Mouse (Mus musculus) adrenal gland (tissue): ENCODE measurements around the gene Pitpnc1.

Source experiments
- intact Hi-C: fragments of 180-260 bp; cut with DNase I; formaldehyde crosslinking; loops from one replicate; pipeline ENCODE4 v1.15.1; 2025

The Pitpnc1 gene

DNA sequence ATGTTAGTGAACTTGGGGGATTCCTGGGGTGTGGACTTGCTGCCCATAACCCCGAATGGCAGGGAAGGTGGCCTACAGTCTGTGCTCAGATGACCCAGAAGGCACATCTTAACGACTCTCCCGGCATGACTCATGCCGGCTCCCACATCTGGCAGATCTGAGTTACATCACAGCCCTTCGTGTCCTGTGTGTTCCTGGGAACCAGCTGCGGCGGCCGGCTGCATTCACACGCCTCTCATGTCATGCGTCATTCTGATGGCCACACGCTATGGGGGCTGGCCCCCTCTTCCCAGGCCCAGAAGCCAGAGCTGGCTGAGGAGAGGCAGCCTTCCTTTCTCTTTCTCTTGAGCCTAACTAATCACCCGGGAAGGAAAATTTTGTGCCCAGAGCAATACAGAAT lies 94.2 kb downstream of the Pitpnc1 start:
- intact Hi-C loops: no loop called here

DNA sequence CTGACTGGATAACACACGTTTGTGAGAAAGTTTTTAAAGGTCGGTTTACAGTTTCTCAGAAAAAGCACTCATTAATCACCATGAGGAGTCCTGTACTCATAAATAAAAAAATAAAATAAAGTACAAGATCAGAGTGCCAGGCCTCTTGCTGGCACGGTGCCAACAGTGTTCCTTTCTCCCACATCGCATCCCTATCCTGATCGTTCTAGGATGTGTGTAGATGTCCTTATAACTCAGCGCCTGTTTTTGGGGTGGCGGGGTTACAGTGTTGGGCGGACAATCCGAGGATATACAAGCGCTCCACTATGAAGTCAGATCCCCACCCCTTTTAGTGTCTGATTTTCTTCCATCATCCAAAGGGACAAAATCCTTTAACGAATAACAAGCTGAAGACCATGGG lies 94.7 kb downstream of the Pitpnc1 start:
- intact Hi-C loops: no loop called here

DNA sequence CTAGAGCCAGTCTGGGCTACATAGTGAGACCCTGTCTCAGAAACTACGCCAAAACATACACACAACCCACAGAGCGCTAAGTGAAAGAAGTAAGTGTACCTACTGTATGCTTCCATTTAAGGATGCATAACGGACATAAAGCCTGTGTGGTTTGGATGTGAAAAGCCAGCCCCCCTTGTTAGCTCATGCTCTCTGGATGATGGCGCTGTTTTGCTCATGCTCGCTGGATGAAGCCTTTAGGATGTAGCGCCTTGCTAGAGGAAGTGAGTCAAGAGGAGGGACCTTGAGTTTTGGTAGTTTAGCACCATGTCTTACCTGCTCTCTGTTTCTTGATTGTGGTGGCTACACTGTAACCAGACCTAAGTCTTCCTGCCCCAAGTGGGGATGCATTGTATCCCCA lies 96.9 kb downstream of the Pitpnc1 start:
- intact Hi-C loops: no loop called here

DNA sequence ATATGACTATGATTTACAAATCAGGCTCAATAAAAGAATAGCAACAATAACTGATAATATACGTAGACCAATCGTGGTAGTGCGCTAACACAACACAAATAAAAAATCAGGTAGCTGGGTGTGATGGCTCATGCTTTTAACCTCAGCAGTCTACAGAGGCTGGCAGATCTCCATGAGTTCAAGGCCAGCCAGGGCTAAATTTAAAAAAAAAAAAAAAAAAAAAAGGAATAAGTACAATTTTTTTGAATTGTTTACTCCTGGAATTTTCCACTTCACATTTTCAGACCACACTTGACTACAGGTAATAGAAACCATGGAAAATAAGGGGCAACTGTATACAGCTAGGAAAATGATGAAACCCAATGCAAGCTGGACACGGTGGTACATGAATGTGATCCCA lies 97.3 kb downstream of the Pitpnc1 start:
- intact Hi-C loops: no loop called here

DNA sequence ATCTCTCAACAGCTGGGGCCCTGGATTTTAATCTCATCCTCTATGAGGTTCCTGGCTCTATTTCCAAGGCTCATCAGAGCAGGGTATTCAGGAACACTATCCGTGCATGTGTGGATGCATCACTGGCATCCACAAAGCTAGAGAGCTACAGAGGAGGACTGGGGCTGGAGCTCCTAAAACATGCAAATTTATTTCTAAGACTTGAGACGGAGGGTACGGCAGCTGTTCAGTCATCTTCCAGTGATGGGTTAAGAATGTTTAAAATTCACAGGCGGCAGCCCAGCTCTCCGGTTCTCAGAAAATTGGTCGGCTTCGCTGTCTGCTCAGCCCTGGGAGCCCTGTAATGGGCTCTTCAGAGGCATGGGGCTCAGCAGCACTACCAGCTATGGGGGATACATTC lies 97.8 kb downstream of the Pitpnc1 start:
- intact Hi-C loops: no loop called here

DNA sequence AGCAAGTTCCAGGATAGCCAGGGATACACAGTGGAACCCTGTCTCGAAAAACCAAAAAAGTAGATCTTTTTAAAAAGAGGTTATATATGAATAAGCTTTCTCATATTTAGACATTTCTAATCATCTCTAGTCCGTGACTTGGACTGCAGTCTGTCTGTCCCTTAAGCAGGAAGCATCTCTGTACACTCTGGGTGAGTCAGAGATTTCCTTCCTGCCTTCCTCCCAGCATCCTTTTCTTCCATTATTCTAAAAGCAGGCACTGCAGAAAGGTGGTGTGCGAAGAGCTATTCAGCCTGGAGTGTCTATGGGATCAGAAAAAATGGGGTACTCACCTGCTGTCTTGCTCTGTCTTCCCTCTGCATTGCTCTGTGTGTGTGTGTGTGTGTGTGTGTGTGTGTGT lies 100.0 kb downstream of the Pitpnc1 start:
- intact Hi-C loops: no loop called here

DNA sequence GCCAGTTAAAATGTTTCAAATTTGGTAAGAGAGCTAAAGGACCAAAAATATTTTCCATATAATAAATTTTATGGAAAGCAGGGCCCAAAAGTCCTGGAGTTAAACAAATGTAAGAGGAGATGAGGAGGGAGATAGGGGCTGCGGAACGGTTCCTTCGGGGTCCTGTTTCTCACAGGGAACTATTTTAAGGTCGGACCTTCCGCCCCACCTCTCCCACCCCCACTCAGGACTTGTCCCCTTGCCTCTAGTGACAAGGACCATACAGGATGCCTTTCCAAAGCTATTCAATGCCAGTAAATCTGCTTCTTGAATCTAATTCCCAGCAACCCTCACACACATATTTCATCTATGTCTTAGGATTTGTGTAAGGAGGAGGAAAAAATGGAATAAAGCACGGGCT lies 100.8 kb downstream of the Pitpnc1 start:
- intact Hi-C loops: no loop called here

DNA sequence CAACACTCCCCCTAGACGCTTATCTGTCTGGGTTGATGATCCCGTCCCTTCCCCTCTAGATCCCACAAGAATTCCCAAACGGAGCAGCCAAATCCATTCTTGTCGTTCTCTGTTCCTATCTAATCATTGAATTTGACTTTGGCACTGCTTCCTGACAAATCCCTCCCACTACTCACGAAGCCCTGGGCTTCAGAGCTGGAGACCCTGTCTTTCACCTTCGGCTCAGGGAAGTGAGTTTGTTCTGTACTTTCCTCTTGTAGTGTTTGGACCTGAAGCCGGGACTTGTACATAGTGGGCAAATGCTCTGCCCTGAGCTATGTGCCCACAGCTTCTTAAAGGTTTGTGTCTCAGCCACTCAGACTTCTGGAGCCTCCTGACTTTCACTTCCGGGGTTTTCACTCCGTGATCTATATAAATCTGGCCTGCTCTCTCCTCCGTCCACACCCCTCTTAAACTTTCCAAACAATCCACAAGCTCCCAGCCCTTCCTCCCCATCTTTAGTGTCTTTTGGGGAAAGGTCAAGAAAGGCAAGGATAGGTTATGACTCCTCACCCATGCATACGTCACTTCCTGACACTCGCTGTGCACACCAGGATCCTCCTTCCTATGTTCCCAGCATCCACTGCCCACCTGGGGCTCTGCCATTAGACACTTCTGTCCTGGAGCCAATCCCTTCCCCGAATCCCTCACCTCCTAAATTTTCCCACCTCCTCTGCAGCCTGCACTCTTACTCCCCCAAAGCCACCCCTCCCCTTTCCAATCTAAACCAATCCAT lies 104.4 kb downstream of the Pitpnc1 start:
- intact Hi-C loops: no loop called here

DNA sequence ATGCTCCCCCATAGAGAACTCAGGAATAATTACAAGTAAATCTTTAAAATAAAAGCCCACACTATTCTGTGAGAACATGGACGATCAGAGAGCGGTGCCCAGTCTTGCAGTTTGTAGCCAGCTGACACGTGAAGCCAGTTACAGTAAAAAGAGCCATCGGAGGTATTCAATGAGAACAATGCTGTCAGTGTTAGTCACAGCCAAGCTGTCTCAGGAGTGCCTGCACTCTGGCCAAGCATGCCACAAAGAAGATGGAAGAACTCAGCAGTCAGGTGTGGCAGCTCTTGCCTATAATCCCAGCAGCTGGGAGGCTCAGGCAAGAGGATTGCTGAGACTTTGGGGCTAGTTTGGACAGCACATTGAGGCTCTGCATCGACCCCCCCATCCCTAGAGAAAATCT lies 111.8 kb downstream of the Pitpnc1 start:
- intact Hi-C loops: no loop called here

DNA sequence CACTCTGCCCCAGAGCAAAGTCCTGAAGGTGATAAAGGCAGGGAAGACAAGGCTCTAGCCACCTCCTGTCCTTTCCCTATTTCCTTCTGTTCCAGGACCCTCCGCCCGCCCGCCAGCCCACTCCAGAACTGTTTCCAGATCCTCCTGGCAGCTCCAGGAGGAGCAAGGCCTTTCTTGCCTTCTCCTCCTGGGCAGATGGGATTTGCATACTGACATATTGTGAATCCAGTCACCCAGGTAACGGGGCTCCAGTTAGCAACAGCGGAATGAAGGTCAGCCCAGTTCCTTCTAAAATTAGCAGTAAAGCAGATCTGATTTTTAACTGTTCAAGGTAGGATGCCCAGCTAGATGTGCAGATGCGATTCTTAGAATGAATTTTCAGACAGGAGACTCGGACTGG lies 114.3 kb downstream of the Pitpnc1 start:
- intact Hi-C loops: no loop called here

DNA sequence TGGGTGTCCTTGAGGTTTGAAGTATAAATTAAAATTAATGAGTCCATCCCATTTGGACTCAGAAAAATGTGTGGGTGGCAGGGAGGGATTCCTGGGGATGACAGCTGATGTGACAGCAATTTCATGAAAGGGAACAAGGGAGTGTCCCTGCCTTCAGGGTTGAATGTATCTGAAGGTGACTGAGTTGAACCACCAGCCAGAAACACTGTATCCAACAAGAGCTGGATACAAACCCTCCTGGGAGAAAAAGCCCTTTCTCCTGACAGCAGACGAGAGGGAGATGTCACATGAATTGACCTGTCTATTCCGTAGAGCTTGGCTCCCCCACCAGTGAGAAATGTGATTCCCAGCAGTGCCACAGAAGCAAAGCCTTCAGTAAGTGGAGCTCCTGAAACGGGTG lies 115.0 kb downstream of the Pitpnc1 start:
- intact Hi-C loops: no loop called here

DNA sequence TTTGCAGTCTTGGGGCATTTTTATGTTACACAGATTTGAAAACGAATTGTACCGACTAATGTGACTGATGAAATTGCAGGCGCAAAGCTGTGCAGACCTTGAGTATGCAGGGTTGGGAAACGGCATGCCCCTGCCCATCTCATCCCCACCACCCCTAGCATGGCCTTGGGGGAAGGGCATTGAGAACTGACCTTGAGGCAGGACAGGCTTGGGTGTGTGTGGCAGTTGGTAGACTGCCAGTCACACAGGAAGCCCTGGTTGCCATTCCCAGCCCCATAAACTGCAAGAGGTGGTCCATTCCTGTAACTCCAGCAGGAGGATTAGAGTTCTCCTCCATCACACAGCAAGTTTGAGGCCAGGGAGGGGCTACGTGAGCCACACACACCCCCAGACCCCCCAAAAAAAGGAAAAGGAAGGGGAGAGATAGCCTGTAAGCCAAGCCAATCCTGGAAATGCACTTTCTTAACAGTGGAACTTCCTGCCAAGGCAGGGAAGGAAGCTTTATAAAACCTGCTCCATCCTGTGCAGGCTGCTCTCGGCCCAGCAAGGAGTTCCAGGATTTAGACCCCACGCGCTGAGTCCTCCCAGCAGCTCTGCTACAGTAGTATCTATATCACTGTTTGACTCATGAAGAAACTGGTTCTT lies 115.9 kb downstream of the Pitpnc1 start:
- intact Hi-C loops: no loop called here

DNA sequence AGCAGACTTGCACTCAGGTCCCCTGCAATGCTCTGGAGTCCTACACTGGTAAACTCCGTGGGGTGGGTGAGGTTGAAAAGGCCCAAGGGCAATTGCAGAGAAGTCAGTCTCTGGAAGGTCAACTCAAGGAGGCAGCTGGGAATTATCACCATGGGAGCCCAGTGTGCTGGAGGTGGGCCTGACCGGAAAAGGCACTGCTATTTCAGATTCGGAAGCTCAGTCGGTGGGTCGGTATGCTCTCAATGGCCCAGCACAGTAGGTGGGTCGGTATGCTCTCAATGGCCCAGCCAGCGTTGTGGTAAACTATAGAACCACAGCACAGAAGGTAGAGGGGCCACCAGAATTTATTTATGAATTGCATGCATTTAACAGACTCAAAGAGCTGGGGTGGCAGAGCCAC lies 117.9 kb downstream of the Pitpnc1 start:
- intact Hi-C loops: no loop called here

DNA sequence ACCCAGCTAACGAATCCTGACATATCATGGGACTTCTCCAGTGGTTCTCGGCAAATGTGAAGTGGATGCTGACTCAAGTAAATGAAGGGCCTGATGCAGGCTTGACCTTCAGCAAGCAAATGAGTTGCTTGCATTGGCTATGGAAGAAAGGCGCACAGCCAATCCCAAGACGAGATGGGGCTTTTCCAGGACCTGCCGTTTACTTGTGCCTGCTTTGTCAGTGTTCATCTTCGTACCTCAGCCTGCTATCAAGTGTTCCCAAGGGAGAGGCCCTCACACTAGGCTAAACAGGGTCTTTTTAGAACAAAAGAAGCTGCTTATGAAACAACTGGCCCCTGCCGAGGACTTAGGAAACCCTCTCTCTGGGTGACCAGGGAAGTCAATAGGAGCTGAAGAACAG lies 120.7 kb downstream of the Pitpnc1 start:
- intact Hi-C loops: no loop called here

DNA sequence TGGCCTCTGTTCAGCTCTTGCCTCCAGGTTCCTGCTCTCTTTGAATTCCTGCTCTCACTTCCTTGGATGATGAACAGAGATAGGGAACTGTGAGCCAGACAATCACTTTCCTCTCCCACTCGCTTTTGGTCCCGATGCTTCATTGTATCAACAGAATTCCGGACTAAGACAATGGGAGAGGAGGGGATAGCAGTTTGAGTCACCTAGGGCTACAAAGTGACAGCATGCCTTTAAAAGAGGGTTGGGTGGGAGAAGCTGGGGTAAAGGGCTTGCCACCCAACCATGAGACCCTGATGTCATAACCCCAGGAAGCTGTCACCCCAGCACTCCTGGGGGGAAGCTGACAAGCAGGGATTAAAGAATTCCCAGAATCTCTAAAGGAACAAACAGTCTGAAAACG lies 127.5 kb downstream of the Pitpnc1 start:
- intact Hi-C loops: no loop called here

DNA sequence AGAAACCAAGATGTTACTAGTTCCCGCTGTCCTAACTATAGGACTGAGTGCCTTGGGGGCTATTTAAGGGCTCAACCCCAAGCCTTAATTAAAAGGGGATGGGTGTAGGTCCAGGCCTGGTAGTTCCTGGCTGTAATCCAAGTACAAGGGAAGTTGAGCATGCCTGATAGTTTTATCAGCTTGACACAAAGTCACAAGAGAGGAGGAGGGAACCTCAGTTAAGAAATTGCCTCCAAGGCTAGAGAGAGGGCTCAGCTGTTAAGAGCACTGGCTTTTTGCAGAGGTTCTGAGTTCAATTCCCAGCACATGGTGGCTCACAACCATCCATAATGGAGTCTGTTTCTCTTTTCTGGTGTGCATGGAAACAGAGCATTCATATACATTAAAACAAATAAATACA lies 128.1 kb downstream of the Pitpnc1 start:
- intact Hi-C loops: no loop called here

DNA sequence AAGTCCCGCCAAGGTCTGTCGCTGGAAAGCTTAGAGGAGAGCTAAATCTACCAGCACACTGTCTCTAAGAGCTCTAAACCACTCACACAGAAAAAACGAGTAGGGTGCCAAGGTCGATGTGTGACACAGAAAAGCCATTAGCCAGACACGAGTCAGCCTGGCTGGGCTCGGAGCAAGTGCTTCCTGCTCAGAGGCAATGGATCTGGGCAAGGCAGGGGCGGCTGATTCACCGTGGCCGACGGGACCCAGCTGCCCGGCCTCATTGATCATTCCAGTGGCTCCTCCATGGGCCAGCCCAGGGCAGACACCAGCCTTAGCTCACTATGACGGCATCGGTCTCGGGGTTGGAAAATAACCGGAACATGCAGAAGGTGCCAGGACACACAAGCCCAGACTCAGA lies 129.2 kb downstream of the Pitpnc1 start:
- intact Hi-C loops: no loop called here

DNA sequence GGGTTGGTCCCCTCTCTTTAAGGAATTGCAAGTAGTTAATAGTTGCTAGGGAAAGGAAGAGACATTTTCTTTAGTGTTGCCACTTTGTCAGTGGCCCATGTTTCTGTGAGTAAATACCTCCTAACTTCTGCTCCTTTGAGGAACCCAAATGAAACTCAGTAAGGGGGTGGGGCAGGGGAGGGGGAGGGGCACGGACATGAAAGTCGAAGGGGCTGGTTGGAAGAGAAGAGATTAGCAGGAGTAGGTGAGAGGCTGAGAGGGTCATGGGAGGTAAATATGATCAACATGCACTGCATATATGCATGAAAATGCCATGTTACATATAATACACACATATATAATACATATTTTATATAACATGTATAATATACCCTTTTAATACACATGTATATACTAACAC lies 129.7 kb downstream of the Pitpnc1 start:
- intact Hi-C loops: no loop called here

DNA sequence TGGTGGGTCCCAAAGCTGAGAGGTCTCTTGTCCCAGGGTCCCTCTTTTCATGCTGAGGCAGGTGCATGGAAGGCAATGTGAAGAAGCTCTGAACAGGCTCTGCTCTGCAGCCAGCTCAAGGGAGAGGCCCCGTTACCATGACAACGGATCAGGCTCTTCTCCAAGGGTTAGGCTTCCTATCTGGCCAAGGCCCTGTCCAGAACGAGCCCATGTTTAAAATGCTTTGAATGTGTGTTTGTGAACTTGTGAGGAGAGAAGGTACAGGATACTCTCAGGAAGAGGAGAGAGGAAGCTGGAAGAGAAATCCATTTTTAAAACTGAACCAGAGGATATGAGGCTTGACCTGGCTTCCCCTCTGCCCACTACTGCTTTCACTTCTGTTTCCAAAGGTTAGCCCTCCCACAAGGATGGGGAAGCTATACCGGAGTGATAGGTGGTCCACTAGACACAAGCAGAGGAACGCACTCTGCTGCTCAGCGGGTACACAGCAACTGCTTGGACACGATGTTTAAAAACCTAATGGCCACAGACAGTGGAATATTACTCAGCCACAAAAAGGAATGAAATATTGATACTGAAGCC lies 131.2 kb downstream of the Pitpnc1 start:
- intact Hi-C loops: loop anchor here (5.0 kb wide), 1 partner anchor 43 kb away; no protein-coding TSS in a partner anchor

DNA sequence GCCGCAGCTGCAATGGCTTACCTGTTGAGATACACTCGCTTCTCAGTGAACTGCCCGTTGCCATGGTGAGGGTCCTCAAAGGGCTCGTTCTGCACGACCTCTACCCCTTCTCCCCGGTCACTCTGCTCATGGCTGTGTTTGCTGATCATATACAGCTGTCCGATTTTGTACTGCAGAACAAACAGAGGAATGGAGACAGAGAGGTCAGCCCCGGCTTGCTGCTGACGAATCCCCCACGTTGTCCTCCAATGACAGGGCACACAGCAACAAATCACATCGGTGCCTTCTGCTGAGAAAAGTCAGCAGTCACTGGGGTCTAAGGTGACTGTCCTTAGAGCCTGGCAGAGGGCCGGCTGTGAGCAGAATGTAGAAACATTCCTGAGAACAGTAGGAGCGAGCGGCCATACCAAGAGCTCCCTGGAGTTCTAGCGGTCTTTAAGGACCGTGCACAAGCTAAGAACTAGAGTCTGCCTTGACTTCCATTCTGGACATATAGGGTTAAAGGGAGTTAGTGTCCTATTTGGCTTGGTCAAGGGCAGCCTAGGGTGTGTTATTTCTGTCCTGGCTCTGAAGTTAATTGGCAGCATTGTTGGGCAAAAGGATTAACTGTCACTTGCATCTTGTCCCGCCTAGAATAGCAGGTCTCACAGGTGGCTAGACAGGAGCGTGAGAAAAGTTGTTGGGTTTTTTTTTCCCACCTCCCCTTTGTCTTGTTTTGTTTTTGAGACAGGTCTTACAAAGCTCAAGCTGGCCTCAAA lies 132.9 kb downstream of the Pitpnc1 start:
- intact Hi-C loops: loop anchor here (5.0 kb wide), 1 partner anchor 45 kb away; no protein-coding TSS in a partner anchor

DNA sequence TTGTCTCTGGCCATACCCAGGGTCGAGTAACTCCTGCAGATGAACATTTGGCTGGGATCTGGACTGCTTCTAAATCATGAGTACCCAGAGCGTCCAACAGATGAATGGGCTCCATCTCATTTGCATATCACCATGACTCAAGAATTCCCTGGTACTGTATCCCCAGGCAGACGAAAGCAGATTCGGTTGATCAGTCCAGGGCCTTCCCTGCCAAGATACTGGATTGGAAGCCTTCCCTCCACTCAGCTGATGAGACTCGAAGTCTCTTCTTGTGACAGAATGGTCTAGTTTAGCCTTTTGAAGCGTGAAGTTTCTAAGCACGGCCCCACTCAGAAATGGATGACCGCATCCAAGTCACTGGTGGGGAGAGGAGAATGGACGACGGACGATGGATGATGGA lies 134.7 kb downstream of the Pitpnc1 start:
- intact Hi-C loops: loop anchor here (5.0 kb wide), 1 partner anchor 47 kb away; no protein-coding TSS in a partner anchor
